Mouse (Mus musculus): ENCODE measurements around the gene Ssmem1.
A peak's percentile ranks its signal among the peaks of the same experiment; 100 is the strongest.

Ssmem1 gene

DNA sequence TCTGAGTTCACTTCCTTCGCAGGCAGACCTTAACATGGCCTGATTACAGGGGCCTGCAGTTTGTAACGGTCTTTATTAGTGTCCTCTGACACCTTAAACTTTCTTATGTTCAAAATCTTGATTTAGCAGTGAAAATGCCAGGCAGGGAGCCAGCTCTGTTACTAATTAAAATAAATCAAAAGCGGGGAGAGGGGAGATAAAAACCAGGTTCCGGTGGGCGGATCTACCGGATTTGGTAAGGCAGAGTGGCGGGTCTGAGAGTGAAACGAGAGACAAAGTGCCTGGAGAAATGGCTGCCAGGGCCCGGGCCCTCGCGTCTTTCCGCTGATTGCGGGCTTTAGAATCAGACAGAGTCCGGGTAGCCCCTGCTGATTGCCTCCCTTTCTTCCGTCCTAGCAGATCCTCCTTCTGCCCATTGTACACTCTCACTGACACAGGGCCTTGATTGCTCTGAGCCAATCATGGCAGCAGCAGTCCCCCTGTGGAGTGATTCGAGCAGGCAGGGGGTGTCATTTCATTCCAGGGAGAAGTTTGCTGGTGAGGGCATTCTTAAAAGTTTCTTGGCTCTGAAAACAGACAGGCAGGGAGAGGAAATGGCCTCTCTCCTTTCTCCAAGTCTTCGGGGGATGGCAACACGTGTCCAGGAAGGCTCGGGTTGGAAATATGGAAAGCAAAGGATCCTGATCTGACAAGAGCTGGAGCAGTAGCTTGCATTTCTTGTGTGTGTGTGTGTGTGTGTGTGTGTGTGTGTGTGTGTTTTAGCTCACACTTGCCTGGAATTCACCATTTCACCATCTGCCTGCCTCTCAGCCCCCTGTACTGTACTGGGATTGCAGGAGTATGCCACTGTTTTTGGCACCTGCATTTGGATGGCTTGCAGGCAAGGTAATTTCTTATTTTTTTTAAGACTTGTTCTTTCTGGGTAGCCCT, 17.2 kb downstream of the Ssmem1 start:
- DNase-seq (ENCODE audit: low spot score in 2 of 2): no peak

DNA sequence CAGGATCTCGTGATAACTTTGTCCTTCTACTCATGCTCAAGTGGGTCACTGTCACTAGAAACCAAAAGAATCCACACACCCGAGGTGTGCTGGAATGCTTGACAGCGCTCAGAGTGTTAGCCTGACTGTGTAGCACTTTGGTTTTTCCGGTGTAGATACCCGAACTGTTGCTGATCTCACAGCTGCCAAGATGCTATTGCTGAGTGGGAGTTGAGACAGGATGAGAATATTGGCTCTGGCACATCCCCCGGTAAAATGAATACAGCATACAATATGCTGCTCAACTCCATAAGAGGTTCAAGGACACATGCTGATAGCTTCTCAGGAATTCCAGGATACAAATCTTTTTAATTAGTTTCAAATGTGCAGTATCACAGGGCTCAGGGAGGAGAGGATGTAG, 19.2 kb downstream of the Ssmem1 start:
- peak in 1 of 2 experiments; percentile 51 for DNase-seq (ENCODE audit: low spot score in 2 of 2)

DNA sequence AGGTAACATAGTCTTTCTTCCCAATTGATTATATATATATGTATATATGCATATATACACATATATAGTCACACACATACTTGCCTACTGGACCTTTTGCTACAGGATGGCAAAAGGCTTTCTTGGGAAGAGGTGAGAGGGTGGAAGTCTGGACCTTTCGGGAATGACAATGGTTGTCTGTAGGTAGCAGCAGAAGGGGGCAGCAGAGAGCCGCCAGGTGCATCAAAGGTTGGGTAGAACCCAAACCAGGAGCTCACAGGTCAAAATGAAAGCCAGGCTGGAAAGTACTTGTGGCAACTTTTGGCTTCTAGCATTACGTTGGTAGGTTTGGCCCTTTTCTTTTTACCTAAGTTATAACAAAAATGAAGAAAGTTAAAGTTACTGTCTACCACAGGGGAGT, 25.7 kb downstream of the Ssmem1 start:
- DNase-seq (ENCODE audit: low spot score in 2 of 2): no peak

- no peak for DNase-seq (ENCODE audit: low spot score in 2 of 2)
Measured at GRCm38 (mm10) chr6:30538240-30538639, 28.6 kb downstream of the Ssmem1 start.

GRCm38 (mm10) chr6:30538800-30539199, 29.2 kb downstream of the Ssmem1 start:
- no peak for DNase-seq (ENCODE audit: low spot score in 2 of 2)

- DNase-seq (ENCODE audit: low spot score in 2 of 2): no peak
Measured at GRCm38 (mm10) chr6:30541009-30541799, 31.6 kb downstream of the Ssmem1 start, which contains the start of gene Cpa2. TSS of gene Cpa2 (plus strand) at chr6:30541582.

DNA sequence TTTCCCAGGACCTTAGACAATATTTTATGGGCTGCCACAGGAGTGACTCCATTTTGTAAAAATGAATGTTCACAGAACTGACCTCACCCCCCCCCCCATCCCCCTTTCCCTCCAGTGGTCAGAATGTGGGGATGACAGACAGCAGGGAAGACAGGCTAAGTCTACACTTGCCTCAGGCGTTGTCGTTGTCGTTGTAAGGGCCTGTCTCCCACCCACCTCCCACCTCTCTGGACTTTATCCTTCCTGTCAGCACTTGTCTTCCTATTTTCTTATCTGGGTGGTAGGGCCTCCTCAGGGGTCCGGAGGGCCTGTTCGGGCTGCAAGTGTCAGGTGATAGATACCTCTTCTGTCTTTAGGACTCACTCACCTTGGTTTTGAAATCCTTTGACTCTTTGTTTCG, 32.6 kb downstream of the Ssmem1 start:
- no peak for DNase-seq (ENCODE audit: low spot score in 2 of 2)

- no peak for DNase-seq (ENCODE audit: low spot score in 2 of 2)
Measured at GRCm38 (mm10) chr6:30543077-30543476, 33.4 kb downstream of the Ssmem1 start.

DNA sequence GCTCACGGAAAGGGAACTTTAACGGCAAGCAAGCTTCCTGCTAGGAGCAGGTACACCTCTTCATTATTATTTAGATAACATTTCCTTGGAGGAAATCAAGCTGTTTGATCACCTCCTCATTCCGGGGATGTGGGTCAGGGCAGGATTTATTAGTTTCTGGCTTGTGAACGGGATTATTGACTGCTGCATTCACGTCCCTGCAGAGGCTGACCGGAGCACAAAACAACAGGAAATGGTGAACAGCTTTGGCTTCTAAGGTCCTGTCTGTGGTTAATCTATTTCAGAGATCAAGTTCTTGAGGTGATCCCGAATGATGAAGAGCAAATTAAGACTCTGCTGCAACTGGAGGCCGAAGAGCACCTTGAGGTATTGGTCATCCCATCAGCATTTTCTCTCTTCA, 34.2 kb downstream of the Ssmem1 start:
- DNase-seq (ENCODE audit: low spot score in 2 of 2): no peak

- peak in 1 of 2 experiments; percentile 51 for DNase-seq (ENCODE audit: low spot score in 2 of 2)
Measured at GRCm38 (mm10) chr6:30545689-30546088, 36.0 kb downstream of the Ssmem1 start.

- peak in 1 of 2 experiments; percentile 54 for DNase-seq (ENCODE audit: low spot score in 2 of 2)
Measured at GRCm38 (mm10) chr6:30546571-30547273, 37.1 kb downstream of the Ssmem1 start.

DNA sequence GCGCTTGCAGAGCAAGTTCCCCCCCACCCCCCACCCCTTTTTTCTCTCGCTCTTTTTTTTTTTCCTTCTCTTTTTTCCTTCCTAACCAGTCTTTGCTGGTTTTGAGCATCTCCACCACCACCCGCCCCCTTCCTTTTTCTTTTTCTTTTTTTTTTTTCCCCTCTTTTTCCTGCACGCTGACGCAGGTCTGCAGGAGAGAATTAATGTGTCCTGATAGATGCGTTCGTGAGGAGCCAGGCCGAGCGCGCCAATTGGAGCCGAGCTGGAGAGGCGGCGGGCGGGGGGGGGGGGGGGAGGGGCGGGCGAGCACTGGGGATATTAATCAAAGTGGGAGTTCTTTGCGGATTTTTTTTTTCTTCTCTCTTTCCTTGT, 37.6 kb downstream of the Ssmem1 start:
- peak; percentile 63 to 72 for DNase-seq (ENCODE audit: low spot score in 2 of 2)

DNA sequence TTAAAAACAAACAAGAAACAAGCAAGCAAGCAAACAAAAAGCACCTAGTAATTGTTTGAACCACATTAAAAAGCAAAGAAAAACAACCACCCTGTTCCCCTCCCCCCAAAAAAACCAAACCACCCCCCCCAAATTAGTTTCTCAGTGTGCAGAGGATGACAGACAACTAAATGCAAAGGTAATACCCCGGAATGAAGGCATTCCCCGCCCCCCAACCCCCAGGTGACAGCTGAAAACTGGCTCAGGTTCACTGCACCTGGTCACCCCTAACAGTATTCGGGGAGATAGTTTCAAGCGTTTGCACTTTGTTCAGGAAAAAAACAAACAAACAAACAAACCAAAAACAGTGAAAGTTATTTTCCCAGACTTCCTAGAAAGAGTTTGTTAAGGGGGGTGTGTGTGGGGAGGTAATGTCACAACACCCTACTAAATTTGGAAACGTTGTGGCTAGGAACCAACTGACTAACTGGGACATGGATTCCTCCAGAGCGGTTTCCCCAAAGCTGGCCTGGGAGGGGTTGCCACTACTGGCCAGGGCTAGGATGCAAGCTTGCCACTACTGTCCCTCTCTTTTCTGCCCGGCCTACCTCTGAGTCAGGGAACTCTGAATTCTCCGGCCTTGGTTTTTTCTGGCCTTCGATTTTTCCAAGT, 38.1 kb downstream of the Ssmem1 start:
- DNase-seq (ENCODE audit: low spot score in 2 of 2): no peak

- DNase-seq (ENCODE audit: low spot score in 2 of 2): no peak
Measured at GRCm38 (mm10) chr6:30549231-30549761, 39.6 kb downstream of the Ssmem1 start.

DNA sequence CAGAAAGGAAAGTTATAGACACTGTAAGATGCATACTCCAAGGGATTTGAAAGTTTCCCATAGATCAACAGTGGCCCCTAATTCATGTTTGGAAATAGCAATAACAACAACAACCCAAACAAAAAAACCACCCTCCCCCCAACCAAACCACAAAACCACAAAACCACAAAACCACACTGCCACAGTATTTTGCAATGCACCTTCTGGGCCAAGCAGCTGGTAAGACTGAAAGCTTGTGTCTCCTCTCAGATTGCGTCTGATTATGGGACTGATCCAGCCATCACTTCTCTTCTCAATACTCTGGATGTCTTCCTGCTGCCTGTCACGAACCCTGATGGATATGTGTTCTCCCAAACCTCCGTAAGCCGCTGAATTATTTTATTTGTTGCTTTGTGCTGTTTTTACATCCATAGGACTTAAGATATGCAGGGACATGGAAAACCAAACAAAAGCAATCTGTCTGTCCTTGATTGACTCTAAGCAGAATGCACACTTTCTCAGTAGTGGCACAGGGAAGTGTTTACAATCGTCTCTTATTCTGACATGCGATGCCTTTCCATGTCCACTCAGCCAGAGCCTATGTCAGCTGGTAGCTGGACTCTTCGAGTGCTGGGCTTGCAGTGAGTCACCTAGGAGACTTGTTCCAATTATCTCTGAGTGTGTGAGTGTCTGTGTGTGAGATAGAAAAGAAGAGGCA, 41.0 kb downstream of the Ssmem1 start:
- peak in 1 of 2 experiments; percentile 17 for DNase-seq (ENCODE audit: low spot score in 2 of 2)

DNA sequence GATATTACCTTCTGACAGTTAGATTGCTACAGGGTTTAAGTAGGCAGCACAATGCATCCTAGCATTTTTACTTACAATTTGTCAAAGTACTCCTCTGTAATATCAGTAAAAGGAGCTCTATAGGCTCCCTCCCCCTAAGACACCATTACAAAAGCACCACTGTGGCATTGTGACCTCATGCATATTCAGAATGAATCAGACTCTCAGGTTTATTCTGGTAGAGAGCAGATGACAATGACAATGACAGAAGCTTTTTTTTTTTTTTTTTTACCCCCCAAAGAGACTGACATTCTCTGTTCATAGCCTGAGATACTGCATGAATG, 41.5 kb downstream of the Ssmem1 start:
- no peak for DNase-seq (ENCODE audit: low spot score in 2 of 2)

- peak; percentile 65 to 67 for DNase-seq (ENCODE audit: low spot score in 2 of 2)
Measured at GRCm38 (mm10) chr6:30551644-30552580, 42.3 kb downstream of the Ssmem1 start.

- peak in 1 of 2 experiments; percentile 18 for DNase-seq (ENCODE audit: low spot score in 2 of 2)
Measured at GRCm38 (mm10) chr6:30552628-30553027, 43.0 kb downstream of the Ssmem1 start.

DNA sequence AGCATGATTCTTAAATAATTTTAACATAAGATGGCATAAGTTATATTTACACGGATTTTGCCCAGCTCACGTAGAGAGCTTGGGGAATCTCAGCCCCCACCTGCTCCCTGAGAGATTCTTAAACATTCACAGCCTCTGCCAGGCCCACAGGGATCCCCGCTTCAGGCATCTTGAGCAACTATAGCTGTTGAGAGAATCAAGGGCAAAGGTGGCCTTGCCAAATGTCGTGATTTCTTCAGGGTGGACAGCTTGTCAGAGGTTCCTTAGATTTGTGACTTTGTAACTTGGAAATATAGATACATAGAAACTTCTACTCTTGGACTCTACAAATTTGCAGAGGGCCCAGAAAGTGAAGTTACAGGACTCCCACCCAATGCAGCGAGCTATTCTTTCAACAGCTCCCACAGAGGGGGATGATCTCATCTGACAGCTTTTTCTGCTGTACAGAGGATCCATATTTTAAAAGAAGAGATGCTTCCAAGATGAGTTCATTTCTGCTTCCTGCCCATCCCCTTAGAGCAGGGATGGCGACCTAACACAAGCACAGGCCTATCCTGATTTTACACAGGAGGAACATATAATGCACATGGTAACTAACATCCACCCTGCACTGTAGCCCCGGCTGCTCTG, 43.8 kb downstream of the Ssmem1 start:
- peak in 1 of 2 experiments; percentile 17 for DNase-seq (ENCODE audit: low spot score in 2 of 2)
